Mouse (Mus musculus) midbrain, embryonic 13.5 days (tissue): ENCODE data around the gene Mthfd1l. TPM values are rescaled to one million over a fixed set of nuclear protein-coding genes. Genes with fewer than 3 reads are reported as not detected.
"Not testable (repeated sequence)": the region's sequence is repeated elsewhere in the genome, so short reads cannot be mapped to it uniquely, and the experiment has no call there.

Source experiments
- ATAC-seq: fragments of 200-750 bp; cut with Nextera tagmentation; 2 replicates; pipeline ENCODE4 v1.8.0; 2017; ENCODE audit warnings: mild to moderate bottlenecking, moderate TSS enrichment, moderate library complexity
- H3K27ac ChIP-seq: fragments of 300-500 bp; sonication (generic); 2 replicates; pipeline ENCODE4 v1.5.1; 2015; ENCODE audit warnings: inconsistent platforms, mild to moderate bottlenecking, moderate library complexity
- H3K27me3 ChIP-seq: fragments of 300-500 bp; sonication (generic); 2 replicates; pipeline ENCODE4 v1.6.1; 2015; ENCODE audit warnings: mild to moderate bottlenecking, inconsistent platforms
- H3K36me3 ChIP-seq: fragments of 300-500 bp; sonication (generic); 2 replicates; pipeline ENCODE4 v1.6.1; 2015; ENCODE audit warnings: mild to moderate bottlenecking, inconsistent platforms
- H3K4me1 ChIP-seq: fragments of 300-500 bp; sonication (generic); replicated peaks from 2 replicates; pipeline ENCODE4 v1.6.1; 2015; ENCODE audit warnings: inconsistent platforms
- H3K4me2 ChIP-seq: fragments of 300-500 bp; sonication (generic); replicated peaks from 2 replicates; pipeline ENCODE4 v1.6.1; 2015; ENCODE audit warnings: moderate library complexity, mild to moderate bottlenecking, inconsistent platforms
- H3K4me3 ChIP-seq: fragments of 300-500 bp; sonication (generic); replicated peaks from 2 replicates; pipeline ENCODE4 v1.5.1; 2015; ENCODE audit warnings: mild to moderate bottlenecking, inconsistent platforms
- H3K9ac ChIP-seq: fragments of 300-500 bp; sonication (generic); replicated peaks from 2 replicates; pipeline ENCODE4 v1.6.1; 2015; ENCODE audit warnings: mild to moderate bottlenecking, inconsistent platforms
- H3K9me3 ChIP-seq: fragments of 300-500 bp; sonication (generic); 2 replicates; pipeline ENCODE4 v1.6.1; 2016; ENCODE audit warnings: mild to moderate bottlenecking, inconsistent platforms
- WGBS: fragments of 180-500 bp; shearing (Covaris S2); methylation state at CpG from one replicate; pipeline ENCODE4 v1.1.7; 2015; 5-methylcytosine and 5-hydroxymethylcytosine counted together
- polyA plus RNA-seq: library from polyadenylated mRNA; unstranded; fragments of >200 nt; fragmentation: Nextera tagmentation; extraction: Ambion mirVana; gene quantifications from 2 replicates; pipeline ENCODE4 v1.2.1, GENCODE M21; 2015

Mthfd1l gene
- polyA plus RNA-seq, 1 experiment from 2014 or later: 4.6 TPM

DNA sequence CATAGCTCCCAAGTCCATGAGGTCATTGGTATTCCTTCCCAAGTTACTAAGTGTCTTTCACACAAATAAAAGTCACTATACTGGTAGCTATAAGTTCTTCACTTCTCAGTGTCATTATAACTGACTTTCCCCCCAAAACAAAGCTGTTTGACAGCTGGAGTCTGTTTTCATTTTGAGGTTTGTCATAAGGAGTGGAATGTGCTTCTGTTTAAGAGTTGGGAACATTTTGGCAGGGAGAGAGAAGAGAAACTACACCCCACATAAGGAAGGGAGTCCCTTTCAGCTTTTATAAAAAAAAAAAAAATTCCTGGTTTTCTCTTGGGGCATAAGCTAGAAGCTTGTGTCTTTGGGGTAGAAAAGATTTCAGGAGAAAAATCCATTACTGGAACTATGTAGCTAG is 143.7 kb downstream of the Mthfd1l start:
- no peak overlapping the region for H3K9ac ChIP-seq
- H3K4me1 ChIP-seq: peaks cover 9% of the 10 kb centered on the region; the same call in 1 of the 2 replicates
- no peaks in the 10 kb centered on the region for H3K36me3 ChIP-seq
- H3K27ac ChIP-seq: no peak overlapping the region
- H3K9me3 ChIP-seq: no peaks in the 10 kb centered on the region
- no peak for ATAC-seq
- no peaks in the 10 kb centered on the region for H3K27me3 ChIP-seq
- H3K4me2 ChIP-seq: no peak overlapping the region
- H3K4me3 ChIP-seq: no peak overlapping the region

DNA sequence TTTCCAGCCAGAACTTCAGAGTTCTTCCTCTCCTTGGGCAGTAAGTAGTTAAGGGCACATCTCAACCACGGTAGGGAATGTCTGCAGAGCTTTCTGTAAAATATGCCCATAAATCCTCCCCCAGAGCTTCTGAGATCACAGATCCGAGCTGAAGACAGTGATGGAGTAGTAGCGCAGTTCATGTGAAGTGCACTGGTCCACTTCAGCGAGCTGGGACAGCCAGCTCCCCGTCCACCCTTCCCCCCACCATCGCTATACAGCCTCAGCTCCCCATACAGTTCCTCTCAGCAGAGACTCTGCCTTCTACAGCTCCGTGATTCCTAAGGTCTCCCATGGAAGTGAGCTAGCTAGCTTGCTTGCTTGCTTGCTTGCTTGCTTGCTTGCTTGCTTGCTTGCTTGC is 144.2 kb downstream of the Mthfd1l start:
- H3K27me3 ChIP-seq: no peaks in the 10 kb centered on the region
- H3K4me3 ChIP-seq: no peak overlapping the region
- WGBS: 69% methylated on average over 7 of the region's 7 CpGs

DNA sequence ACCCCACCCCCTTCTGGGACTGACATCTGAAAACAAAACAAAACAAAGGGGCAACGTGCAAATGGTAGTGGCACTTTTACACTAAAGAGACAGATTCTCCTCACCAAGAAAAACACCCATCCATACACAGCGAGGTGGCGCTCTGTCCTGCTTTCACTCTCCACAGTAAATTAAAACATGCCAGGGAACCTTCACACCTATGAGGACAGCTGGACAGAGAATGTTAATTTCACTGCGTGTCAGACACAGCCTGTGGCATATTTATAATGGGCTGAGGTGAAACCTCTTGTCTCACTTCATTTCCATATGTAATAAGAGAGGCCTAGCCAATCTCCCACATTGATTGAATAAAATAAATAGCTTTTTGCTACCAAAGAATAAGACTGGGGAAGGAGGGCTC is 146.4 kb downstream of the Mthfd1l start:
- H3K36me3 ChIP-seq: no peaks in the 10 kb centered on the region
- no peak for ATAC-seq
- H3K9me3 ChIP-seq: no peaks in the 10 kb centered on the region
- no peak overlapping the region for H3K27ac ChIP-seq
- whole genome bisulfite sequencing: 72% methylated on average over 4 of the region's 4 CpGs
- no peak overlapping the region for H3K4me2 ChIP-seq
- no peaks in the 10 kb centered on the region for H3K27me3 ChIP-seq
- no peak overlapping the region for H3K4me3 ChIP-seq
- H3K9ac ChIP-seq: no peak overlapping the region
- H3K4me1 ChIP-seq: no peaks in the 10 kb centered on the region

More for the DNA sequence above, 144.2 kb downstream of the Mthfd1l start:
- H3K9me3 ChIP-seq: no peaks in the 10 kb centered on the region
- H3K4me1 ChIP-seq: peaks cover 9% of the 10 kb centered on the region; the same call in 1 of the 2 replicates
- no peak for ATAC-seq
- no peak overlapping the region for H3K4me2 ChIP-seq
- no peaks in the 10 kb centered on the region for H3K36me3 ChIP-seq
- no peak overlapping the region for H3K27ac ChIP-seq
- H3K9ac ChIP-seq: no peak overlapping the region

DNA sequence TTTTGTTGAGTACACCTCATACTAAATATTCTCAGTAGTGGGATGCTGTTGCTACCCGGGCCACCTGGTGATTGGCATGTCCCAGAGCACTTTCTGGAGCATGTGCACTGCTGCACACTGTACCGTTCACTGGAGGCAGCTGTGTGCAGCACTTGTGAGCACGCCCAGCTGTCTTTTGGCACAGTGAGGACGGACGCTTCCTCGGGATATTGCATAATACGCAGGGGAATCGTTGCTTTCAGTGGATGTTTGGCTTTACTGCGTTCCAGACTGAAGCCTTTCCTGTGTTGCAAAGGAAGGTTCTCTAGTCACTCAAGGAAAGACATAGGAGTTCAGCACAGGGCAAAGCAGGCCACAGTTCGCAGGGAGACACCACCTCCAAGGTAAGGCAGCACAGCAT is 147.8 kb downstream of the Mthfd1l start:
- no peak overlapping the region for H3K4me3 ChIP-seq
- no peak for ATAC-seq
- H3K9me3 ChIP-seq: no peaks in the 10 kb centered on the region
- H3K4me1 ChIP-seq: peaks cover 7% of the 10 kb centered on the region
- H3K9ac ChIP-seq: no peak overlapping the region
- no peaks in the 10 kb centered on the region for H3K36me3 ChIP-seq
- WGBS: 92% methylated on average over 10 of the region's 10 CpGs
- H3K27me3 ChIP-seq: no peaks in the 10 kb centered on the region
- no peak overlapping the region for H3K4me2 ChIP-seq
- no peak overlapping the region for H3K27ac ChIP-seq

DNA sequence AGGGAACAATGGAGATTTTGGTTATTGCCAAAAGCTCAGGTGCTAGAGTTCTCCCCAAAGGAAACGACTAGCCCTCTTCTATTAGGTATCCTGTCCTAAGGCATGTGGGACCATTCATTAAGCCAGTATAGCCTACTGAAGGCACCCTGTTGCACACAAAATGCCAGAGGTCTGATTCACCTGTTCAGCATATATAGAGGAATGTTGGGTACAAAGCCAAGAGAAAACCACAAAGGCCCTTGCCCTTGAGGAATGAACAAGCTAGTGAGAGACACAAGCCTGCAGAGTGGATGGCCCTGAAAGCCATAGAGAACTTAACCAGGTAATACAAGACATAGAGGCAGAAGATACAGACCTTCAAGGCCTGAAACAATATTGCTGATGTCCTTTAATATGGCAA is 148.3 kb downstream of the Mthfd1l start:
- ATAC-seq: no peak
- WGBS: 97% methylated on average over 1 of the region's 1 CpGs

DNA sequence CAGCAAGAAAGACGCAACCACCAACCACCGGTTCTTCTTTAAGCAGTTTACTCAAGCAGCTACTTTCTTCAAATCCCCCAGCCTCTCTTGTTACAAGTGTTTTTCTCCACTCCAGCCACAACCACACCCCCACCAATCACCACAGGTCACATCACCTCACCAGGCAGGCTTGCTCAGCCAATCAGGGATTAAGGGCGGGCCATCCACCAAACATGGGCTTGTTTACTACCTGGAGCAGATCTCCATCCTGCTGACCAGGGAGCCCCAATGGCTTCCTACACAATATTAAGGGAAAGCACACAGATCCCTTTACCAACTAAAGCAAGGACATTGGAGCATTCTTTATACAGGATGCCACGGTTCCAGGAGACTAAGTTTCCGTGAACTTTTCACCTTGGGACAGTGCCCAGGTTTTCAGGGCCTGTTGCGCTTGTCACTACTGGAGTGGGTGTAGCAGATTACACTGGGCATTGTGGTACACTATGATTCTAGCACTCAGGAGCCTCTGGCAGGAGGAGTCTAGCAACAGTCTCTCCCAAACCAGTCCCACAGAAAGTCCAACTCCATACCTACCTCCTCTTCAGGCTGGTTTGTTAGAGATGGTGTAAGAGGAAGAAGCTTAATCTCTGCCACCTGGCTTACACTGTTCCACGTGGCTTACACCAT is 150.5 kb downstream of the Mthfd1l start:
- ATAC-seq, H3K27ac ChIP-seq, H3K27me3 ChIP-seq, H3K36me3 ChIP-seq, H3K9me3 ChIP-seq, H3K4me3 ChIP-seq, H3K9ac ChIP-seq, H3K4me2 ChIP-seq: not testable (repeated sequence)
- H3K4me1 ChIP-seq: peaks cover 10% of the 10 kb centered on the region
- WGBS: 88% methylated on average over 7 of the region's 7 CpGs

More for the DNA sequence above, 148.3 kb downstream of the Mthfd1l start:
- Histone ChIP-seq H3K4me3 (no peak overlapping the region), H3K4me2 (no peak overlapping the region), H3K36me3 (no peaks in the 10 kb centered on the region), H3K9ac (no peak overlapping the region), H3K27me3 (no peaks in the 10 kb centered on the region), H3K27ac (no peak overlapping the region), H3K9me3 (no peaks in the 10 kb centered on the region), H3K4me1 (peaks cover 7% of the 10 kb centered on the region)

DNA sequence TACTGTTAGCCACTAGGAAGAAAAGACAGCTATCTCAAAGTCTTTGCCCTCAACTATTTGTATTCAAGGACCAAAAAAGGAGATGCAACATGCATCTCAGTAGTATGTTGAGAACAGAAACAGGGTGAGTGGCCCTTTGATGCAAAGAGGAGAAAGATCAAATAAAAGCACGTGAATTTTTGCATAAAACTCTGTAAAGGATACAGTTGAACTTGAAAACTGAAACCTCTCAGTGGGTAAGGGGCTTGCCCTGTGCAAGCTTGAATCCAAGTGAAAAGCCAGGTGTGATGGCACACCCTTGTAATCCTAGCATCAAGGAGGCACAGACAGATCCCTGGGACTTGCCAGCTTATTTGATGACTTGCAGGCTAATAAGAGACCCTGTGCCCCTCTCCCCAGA is 151.2 kb downstream of the Mthfd1l start:
- WGBS: 84% methylated on average over 1 of the region's 1 CpGs
- no peak for ATAC-seq

DNA sequence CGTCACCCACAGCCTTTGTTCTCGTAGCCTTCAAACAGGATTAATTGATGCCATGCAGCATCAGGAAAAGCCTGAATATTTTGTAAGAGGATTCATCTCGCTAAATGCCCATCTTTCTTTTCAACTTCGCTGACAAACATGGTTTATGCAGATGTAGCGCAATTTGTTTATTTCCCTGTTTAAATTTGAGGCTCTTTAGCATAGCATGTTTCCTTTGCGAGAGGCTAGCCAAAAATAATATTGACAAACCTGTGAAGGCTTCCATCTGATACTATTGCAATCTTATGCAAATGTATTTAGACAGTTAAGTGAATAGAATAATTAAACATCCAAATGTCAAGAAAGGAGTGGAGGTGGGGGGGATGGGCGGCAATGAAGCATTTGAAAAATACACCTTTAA is 152.3 kb downstream of the Mthfd1l start:
- no peaks in the 10 kb centered on the region for H3K27me3 ChIP-seq
- no peak overlapping the region for H3K4me2 ChIP-seq
- no peak overlapping the region for H3K27ac ChIP-seq
- no peak overlapping the region for H3K9ac ChIP-seq
- no peaks in the 10 kb centered on the region for H3K36me3 ChIP-seq
- H3K9me3 ChIP-seq: no peaks in the 10 kb centered on the region
- no peak for ATAC-seq
- 62% methylated on average over 7 of the region's 7 CpGs for WGBS
- H3K4me3 ChIP-seq: no peak overlapping the region
- H3K4me1 ChIP-seq: peaks cover 10% of the 10 kb centered on the region

More for the DNA sequence above, 151.2 kb downstream of the Mthfd1l start:
- H3K9me3 ChIP-seq: no peaks in the 10 kb centered on the region
- H3K36me3 ChIP-seq: no peaks in the 10 kb centered on the region
- H3K27ac ChIP-seq: no peak overlapping the region
- no peak overlapping the region for H3K4me2 ChIP-seq
- H3K4me3 ChIP-seq: no peak overlapping the region
- H3K9ac ChIP-seq: no peak overlapping the region
- no peaks in the 10 kb centered on the region for H3K27me3 ChIP-seq
- H3K4me1 ChIP-seq: peaks cover 10% of the 10 kb centered on the region

DNA sequence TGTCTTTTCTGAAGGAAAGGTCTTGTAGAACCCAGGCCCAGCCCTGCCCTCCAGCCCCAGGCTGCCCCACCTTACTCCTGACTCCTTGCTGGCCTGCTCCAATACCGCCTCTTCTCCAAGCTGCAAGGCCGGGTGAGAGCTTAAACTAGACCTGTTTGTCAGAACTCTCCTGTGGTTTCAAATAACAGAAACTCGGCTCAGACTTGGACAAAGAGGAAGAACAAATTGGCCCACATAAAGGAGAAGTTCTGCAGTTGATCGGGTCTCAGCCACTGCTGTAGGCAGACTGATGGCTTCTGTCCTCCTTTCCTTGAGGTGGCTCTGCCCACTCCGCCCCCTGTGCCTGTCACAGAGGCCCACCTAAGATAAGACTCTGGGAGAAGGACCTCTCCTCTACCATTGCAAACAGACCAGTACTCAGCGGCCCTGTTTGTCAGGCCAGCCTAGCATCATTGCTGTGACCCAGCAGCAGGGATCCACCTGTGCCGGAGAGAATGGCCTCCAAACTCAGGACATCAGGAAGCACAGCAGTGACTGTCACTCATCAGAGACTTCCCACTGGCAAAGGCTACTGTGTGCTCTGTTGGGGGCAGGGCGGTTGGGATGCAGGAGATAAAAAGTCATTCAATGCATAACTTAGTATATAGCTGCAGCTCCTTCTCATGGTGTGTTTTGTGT is 153.6 kb downstream of the Mthfd1l start:
- H3K4me2 ChIP-seq: no peak overlapping the region
- no peaks in the 10 kb centered on the region for H3K36me3 ChIP-seq
- ATAC-seq: 0 out of 2 replicates have a peak, but pooled peaks have one; percentile 40
- H3K27me3 ChIP-seq: no peaks in the 10 kb centered on the region
- no peak overlapping the region for H3K27ac ChIP-seq
- H3K9me3 ChIP-seq: no peaks in the 10 kb centered on the region
- WGBS: 61% methylated on average over 8 of the region's 8 CpGs
- H3K4me3 ChIP-seq: no peak overlapping the region
- H3K9ac ChIP-seq: no peak overlapping the region
- H3K4me1 ChIP-seq: peaks cover 10% of the 10 kb centered on the region

DNA sequence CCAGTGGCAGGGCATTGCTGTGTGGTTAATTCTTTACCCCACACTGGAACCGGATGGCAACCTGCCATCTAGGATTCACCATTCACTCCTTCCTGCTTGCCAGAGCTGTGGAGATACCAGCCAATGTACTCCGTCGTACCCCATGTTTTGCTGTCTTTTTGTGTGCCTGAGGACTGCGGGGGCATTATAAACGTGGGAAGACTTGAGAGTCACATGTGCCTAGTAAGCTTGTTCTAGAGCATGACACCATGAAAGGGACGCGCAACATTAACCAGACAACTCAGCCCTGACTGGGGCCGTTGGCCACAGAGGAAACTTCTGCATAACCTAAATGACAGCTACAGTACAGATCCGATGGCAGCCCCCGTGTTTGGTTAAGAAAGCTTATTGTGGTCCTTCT is 155.5 kb downstream of the Mthfd1l start:
- no peak overlapping the region for H3K27ac ChIP-seq
- H3K4me3 ChIP-seq: no peak overlapping the region
- H3K9me3 ChIP-seq: no peaks in the 10 kb centered on the region
- no peaks in the 10 kb centered on the region for H3K36me3 ChIP-seq
- no peak overlapping the region for H3K9ac ChIP-seq
- no peak for ATAC-seq
- no peak overlapping the region for H3K4me2 ChIP-seq
- no peaks in the 10 kb centered on the region for H3K27me3 ChIP-seq
- peaks cover 10% of the 10 kb centered on the region for H3K4me1 ChIP-seq
- 84% methylated on average over 10 of the region's 10 CpGs for WGBS

DNA sequence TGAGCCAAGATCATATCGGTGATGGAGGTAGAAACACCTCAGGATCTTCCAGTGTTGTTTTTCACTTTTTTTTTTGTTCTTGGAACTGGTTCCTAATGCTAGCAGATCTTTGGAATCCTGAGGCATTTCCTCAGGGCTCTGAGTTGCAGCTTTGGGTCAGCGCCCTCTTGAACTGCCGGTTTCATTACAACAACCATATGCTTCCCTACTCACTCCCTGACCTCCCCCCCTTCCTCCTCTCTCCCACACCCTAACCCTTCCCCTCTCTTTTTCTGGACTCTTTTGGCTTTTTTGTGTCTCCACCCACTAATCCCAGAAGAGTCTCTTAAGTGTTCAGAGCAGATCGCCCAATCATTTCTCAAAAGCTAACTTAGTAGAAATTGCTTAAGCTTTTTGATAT is 156.0 kb downstream of the Mthfd1l start:
- Histone ChIP-seq H3K4me2 (no peak overlapping the region), H3K4me3 (no peak overlapping the region), H3K36me3 (no peaks in the 10 kb centered on the region), H3K9me3 (no peaks in the 10 kb centered on the region), H3K4me1 (peaks cover 10% of the 10 kb centered on the region), H3K9ac (no peak overlapping the region), H3K27ac (no peak overlapping the region), H3K27me3 (no peaks in the 10 kb centered on the region)
- WGBS: 80% methylated on average over 4 of the region's 4 CpGs
- no peak for ATAC-seq

DNA sequence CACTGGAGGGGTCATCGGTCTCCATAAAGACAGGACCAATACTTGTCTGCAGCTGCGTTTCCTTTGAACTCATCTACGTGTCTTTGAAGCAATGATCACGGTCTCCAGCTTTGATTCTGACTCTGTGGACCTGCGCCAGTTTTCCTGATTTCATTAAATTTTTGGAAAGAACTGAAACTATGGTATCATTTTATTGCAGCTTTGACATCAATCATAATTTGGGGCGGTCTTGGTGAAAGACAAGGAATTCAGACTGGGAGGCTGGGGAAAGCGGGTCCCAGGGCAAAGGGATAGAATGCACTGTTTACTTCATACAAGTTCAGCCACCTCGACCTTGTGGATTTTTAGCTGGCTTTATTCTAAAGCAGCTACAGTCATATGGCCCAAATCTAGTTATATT is 156.5 kb downstream of the Mthfd1l start:
- 87% methylated on average over 8 of the region's 8 CpGs for WGBS
- H3K4me2 ChIP-seq: no peak overlapping the region
- no peaks in the 10 kb centered on the region for H3K27me3 ChIP-seq
- no peaks in the 10 kb centered on the region for H3K9me3 ChIP-seq
- H3K27ac ChIP-seq: no peak overlapping the region
- H3K36me3 ChIP-seq: no peaks in the 10 kb centered on the region
- no peak for ATAC-seq
- H3K4me1 ChIP-seq: peaks cover 10% of the 10 kb centered on the region
- H3K9ac ChIP-seq: no peak overlapping the region
- H3K4me3 ChIP-seq: no peak overlapping the region
